Mouse (Mus musculus) limb, embryonic 14.5 days (tissue): ENCODE measurements at regions not wholly inside any gene's neighbourhood (a gene's known extent, or its start where the extent isn't known, plus 50 kb on each side); places are given as distances from the start of the nearest gene placed in this dataset.

Experiments
- ATAC-seq: fragments of 200-750 bp; cut with Nextera tagmentation; 2 replicates; pipeline ENCODE4 v1.8.0; 2017; ENCODE audit warnings: low read depth, moderate number of reproducible peaks, moderate TSS enrichment; ENCODE audit not compliant: low FRiP score
- DNase-seq: peaks from one replicate; pipeline ENCODE4 v3.0.0-alpha.2; 2015; ENCODE audit warnings: low spot score
- H3K27ac ChIP-seq: fragments of 300-500 bp; sonication (generic); replicated peaks from 2 replicates; pipeline ENCODE4 v1.5.1; 2014; ENCODE audit warnings: low read depth, mild to moderate bottlenecking, low read length, moderate library complexity, mixed read lengths
- H3K27me3 ChIP-seq: fragments of 300-500 bp; sonication (generic); 2 replicates; pipeline ENCODE4 v1.6.1; 2014; ENCODE audit warnings: low read length, mixed read lengths; ENCODE audit not compliant: control insufficient read depth, insufficient read depth
- H3K36me3 ChIP-seq: fragments of 300-500 bp; sonication (generic); 2 replicates; pipeline ENCODE4 v1.6.1; 2014; ENCODE audit warnings: mild to moderate bottlenecking, low read length, moderate library complexity, mixed read lengths; ENCODE audit not compliant: control insufficient read depth, insufficient read depth
- H3K4me1 ChIP-seq: fragments of 300-500 bp; sonication (generic); 2 replicates; pipeline ENCODE4 v1.6.1; 2014; ENCODE audit warnings: antibody characterized with exemption, low read length, mixed read lengths; ENCODE audit not compliant: control insufficient read depth, insufficient read depth
- H3K4me2 ChIP-seq: fragments of 300-500 bp; sonication (generic); replicated peaks from 2 replicates; pipeline ENCODE4 v1.6.1; 2014; ENCODE audit warnings: low read depth, mild to moderate bottlenecking, low read length, moderate library complexity; ENCODE audit not compliant: severe bottlenecking
- H3K4me3 ChIP-seq: fragments of 300-500 bp; sonication (generic); replicated peaks from 2 replicates; pipeline ENCODE4 v1.5.1; 2014; ENCODE audit warnings: low read length
- H3K9ac ChIP-seq: fragments of 300-500 bp; sonication (generic); 2 replicates; pipeline ENCODE4 v1.6.1; 2014; ENCODE audit warnings: mild to moderate bottlenecking, low read depth, low read length, moderate library complexity; ENCODE audit not compliant: severe bottlenecking
- H3K9me3 ChIP-seq: fragments of 300-500 bp; sonication (generic); 2 replicates; pipeline ENCODE4 v1.6.1; 2016; ENCODE audit warnings: low read length; ENCODE audit not compliant: control insufficient read depth
- POLR2A ChIP-seq: fragments of 200-500 bp; IDR thresholded peaks from 2 replicates; pipeline ENCODE4 v1.8.0; 2012; ENCODE audit warnings: inconsistent platforms, mild to moderate bottlenecking, moderate library complexity, borderline replicate concordance; ENCODE audit not compliant: insufficient read depth, insufficient read length; ENCODE audit errors: extremely low read depth
- WGBS: fragments of 180-500 bp; shearing (Covaris S2); extraction: QIAGEN DNeasy Blood & Tissue Kit; methylation state at CpG from one replicate; pipeline ENCODE4 v1.1.7; 2014; 5-methylcytosine and 5-hydroxymethylcytosine counted together

DNA sequence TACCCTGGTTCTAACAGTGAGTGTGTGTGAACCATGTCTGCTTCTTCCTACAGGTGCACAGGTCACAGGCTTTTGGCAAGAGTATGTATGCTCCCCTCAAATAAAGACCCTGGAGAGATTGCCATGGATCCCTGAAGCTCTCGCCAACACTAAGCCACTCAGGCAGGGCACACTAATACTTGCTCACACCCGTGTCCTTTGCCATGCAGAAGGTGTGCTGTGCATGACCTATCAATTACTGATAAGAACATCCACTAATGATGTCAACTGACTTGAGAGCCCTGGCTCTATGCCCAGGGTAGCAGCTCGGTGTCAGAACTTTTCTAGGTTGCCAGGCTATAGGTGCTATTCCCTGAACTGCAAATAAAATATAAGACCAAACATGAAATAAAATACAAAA lies 229.1 kb upstream of the Irx4 start:
- ATAC-seq (no peak), DNase-seq (no peak)
- no peaks in the 10 kb centered on the region for H3K9me3 ChIP-seq
- H3K4me1 ChIP-seq: no peaks in the 10 kb centered on the region
- no peak overlapping the region for H3K9ac ChIP-seq
- no peak overlapping the region for H3K27ac ChIP-seq
- no peaks in the 10 kb centered on the region for H3K27me3 ChIP-seq
- no peak for TF ChIP-seq POLR2A
- no peak overlapping the region for H3K4me2 ChIP-seq
- WGBS: 68% methylated on average over 3 of the region's 3 CpGs
- H3K4me3 ChIP-seq: no peak overlapping the region
- no peaks in the 10 kb centered on the region for H3K36me3 ChIP-seq

DNA sequence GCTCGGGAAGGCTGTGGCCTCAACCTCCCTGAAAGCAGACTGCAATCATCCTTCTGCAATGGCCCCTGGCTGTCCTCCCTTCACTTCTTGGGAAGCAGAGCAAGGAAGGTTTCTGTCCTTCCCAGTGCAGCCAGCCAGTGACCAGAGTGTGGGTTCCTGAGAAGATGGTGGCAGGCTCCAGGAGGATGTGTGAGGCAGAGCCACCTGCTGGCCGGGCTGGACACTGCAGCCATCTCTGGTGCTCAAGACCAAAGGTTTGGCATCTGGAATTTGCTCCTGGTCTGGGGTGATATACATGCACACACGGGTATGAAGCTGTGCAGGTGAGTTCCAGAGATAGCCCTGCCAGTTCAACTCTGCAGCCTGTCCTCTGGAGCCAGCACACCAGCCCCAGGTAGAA lies 227.2 kb upstream of the Irx4 start:
- TF ChIP-seq POLR2A: no peak
- Histone ChIP-seq H3K9me3 (no peaks in the 10 kb centered on the region), H3K27ac (no peak overlapping the region), H3K9ac (no peak overlapping the region), H3K36me3 (no peaks in the 10 kb centered on the region), H3K27me3 (no peaks in the 10 kb centered on the region), H3K4me3 (no peak overlapping the region), H3K4me2 (no peak overlapping the region), H3K4me1 (no peaks in the 10 kb centered on the region)
- DNase-seq (peak; percentile 37), ATAC-seq (no peak)
- 26% methylated on average over 3 of the region's 3 CpGs for WGBS

DNA sequence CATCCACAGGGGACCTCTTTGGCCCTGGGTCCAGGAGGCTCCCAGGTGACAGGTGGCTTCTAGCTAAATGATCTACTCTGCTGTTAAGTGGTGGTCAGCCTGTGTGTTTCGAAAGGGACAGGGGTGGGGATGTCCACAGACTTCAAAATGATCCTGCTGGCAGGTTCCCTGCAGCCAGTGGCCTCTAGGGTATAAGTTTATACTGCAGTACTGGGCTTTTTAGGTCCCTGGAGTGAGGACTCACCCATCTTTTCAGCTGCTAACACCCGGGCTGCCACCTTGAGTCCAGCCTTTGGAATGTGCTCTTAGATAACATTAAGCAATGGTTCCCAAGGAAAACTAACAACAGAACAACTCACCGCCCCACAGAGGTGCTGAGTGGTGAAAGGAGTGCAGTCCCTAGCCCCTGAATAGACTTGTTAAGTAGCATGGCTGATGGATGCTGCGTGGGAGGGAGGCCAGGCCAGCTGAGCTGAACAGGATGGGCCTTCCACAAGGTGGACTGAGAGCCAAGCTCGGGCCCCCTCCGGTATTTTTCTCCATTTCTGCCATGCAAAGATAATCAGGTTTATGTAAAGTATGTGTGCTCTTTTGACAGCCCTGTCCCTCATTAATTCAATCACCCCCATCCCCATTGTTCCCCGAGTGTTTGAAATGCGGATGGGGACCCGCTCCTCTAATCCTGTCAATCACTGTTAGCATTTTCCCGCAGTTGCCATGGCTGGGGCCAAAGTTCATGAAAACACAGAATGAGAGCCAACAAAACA lies 226.0 kb upstream of the Irx4 start:
- Histone ChIP-seq H3K4me1 (no peaks in the 10 kb centered on the region), H3K36me3 (no peaks in the 10 kb centered on the region), H3K9me3 (no peaks in the 10 kb centered on the region), H3K4me2 (no peak overlapping the region), H3K27me3 (no peaks in the 10 kb centered on the region), H3K4me3 (no peak overlapping the region), H3K9ac (no peak overlapping the region), H3K27ac (no peak overlapping the region)
- ATAC-seq (no peak), DNase-seq (no peak)
- TF ChIP-seq POLR2A: no peak
- 38% methylated on average over 10 of the region's 10 CpGs for WGBS

DNA sequence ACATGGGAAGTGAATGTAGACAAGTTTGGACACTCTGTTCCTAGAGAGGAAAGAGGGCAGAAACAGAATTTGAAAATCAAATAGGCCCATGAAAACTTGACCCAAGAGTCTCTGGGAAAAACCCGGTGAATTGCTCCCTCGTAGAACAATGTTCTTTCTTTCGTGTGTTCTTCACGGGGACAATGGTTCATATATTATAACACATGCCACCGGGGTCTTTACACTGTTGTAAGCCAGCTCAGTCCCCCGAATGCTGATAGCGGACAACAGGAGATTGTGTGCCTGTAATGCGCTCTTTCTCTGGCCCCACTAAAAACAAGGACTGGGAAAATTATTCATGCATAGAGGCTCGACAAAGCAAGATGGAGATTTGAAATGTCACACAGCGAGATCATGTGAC lies 225.4 kb upstream of the Irx4 start:
- no peak overlapping the region for H3K4me2 ChIP-seq
- TF ChIP-seq POLR2A: no peak
- H3K36me3 ChIP-seq: no peaks in the 10 kb centered on the region
- no peak overlapping the region for H3K9ac ChIP-seq
- no peak overlapping the region for H3K4me3 ChIP-seq
- ATAC-seq (no peak), DNase-seq (no peak)
- H3K4me1 ChIP-seq: no peaks in the 10 kb centered on the region
- H3K27ac ChIP-seq: no peak overlapping the region
- H3K27me3 ChIP-seq: no peaks in the 10 kb centered on the region
- no peaks in the 10 kb centered on the region for H3K9me3 ChIP-seq
- WGBS: 84% methylated on average over 10 of the region's 10 CpGs

DNA sequence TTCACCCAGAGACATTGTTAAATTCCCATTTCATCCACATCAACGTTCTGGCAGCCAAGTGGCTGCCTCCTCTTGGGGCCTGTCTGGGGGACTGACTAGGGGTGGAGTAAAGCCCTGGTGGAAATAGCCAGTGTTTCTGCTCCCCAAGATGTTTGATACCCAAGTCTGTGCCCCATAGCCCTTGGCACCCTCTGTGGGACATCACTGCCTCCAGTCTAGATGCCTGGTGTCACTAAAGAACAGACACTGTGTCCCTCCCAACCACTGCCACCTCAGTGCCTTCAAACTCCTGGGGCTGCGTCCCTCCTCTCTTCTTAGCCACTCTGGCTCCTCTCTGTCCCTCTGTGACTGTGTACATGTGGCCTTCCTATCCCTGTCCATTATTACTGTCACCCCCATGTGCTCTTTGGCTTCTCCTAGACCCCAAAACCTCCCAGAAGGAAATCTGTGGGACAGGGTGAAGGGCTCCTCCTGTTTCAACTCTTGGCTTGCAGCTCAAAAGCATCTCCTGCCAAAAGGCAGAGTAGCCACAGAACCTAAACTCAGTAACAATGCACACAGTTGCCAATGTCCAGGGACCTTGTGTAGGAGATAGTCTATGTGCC lies 224.8 kb upstream of the Irx4 start:
- Histone ChIP-seq H3K27ac (no peak overlapping the region), H3K4me2 (no peak overlapping the region), H3K4me3 (no peak overlapping the region), H3K36me3 (no peaks in the 10 kb centered on the region), H3K9ac (no peak overlapping the region), H3K9me3 (no peaks in the 10 kb centered on the region), H3K4me1 (no peaks in the 10 kb centered on the region), H3K27me3 (no peaks in the 10 kb centered on the region)
- no peak for TF ChIP-seq POLR2A
- ATAC-seq: no peak
- DNase-seq: no peak
- WGBS: 62% methylated on average over 2 of the region's 2 CpGs

DNA sequence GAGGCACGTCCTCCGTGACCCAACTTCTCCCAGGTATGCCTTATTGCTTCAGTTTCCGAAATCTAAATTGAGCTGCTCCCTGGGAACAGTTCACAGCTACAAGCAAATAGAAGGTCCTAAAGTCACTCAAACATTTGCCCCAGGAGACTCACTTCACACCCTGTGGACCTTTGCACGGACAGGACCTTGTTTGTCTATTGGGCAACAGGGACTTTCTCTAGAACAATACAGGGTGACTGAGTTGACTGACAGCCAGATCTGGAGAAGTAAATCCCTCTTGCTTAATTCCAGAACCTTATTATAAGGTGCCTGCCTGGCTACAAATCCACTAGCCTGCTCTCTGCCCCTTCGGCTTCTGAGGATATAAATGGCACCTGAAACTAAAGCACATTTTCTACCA lies 220.5 kb upstream of the Irx4 start:
- ATAC-seq (no peak), DNase-seq (no peak)
- H3K4me3 ChIP-seq: no peak overlapping the region
- TF ChIP-seq POLR2A: no peak
- no peaks in the 10 kb centered on the region for H3K9me3 ChIP-seq
- no peak overlapping the region for H3K9ac ChIP-seq
- H3K36me3 ChIP-seq: no peaks in the 10 kb centered on the region
- no peaks in the 10 kb centered on the region for H3K27me3 ChIP-seq
- 80% methylated on average over 5 of the region's 5 CpGs for WGBS
- no peak overlapping the region for H3K4me2 ChIP-seq
- H3K27ac ChIP-seq: no peak overlapping the region
- no peaks in the 10 kb centered on the region for H3K4me1 ChIP-seq
